Mouse (Mus musculus) thymus, adult 2 months (tissue): ENCODE data around the gene Lor.

ENCODE experiments used
- CTCF ChIP-seq: fragments of 200-500 bp; IDR thresholded peaks from 2 replicates; pipeline ENCODE4 v1.5.1; 2012; ENCODE audit warnings: mild to moderate bottlenecking, control low read depth, low read length, moderate library complexity, borderline replicate concordance; ENCODE audit not compliant: control insufficient read depth, poor library complexity, insufficient read depth; ENCODE audit errors: extremely low read depth
- POLR2A ChIP-seq: fragments of 200-500 bp; IDR thresholded peaks from 2 replicates; pipeline ENCODE4 v1.6.1; 2012; ENCODE audit warnings: mild to moderate bottlenecking, low read length, control low read depth, moderate library complexity; ENCODE audit not compliant: control insufficient read depth, poor library complexity, insufficient read depth; ENCODE audit errors: extremely low read depth

- TF ChIP-seq CTCF (no peak), POLR2A (no peak)
Observed at GRCm38 (mm10) chr3:92080462-92081284, 2.3 kb downstream of the Lor start.
